Mouse (Mus musculus): ENCODE results near the gene Rab29.
"Not testable (repeated sequence)": the region's sequence is repeated elsewhere in the genome, so short reads cannot be mapped to it uniquely, and the experiment has no call there.

Rab29 gene

DNA sequence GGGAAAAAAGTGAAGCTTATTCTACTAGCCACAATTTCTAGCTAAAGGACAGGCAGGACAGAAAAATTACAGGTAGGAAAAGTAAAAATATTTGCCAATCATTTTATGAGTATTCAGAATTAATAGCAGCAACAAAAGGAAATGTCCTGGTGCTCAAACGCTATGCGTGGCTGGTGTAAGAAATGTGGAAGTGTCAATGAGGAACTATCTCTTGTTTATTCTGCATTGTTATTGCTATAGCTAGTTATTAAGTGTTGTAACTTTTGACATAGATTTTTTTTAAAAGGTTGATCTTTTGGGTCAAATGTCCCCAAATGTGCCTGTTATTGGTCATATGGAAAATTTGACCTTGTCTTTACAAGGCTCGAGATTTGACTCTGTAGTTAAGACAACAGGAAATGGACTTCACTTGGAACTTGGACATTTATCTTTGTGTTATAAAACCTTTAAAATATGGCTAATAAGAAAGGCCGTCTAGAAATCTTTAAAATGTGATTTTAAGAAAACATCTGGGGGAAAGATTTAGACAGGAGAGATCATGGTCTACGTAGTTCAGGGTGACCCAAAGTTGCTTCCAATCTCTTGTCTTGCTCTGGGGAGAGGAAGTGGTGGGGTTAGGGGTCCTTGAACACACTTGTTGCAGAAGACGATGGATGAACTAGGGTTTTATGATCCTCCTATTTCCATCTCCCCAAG lies 572 bp upstream of the Rab29 start:
- peak in 1 of 2 experiments; percentile 8 for DNase-seq

DNA sequence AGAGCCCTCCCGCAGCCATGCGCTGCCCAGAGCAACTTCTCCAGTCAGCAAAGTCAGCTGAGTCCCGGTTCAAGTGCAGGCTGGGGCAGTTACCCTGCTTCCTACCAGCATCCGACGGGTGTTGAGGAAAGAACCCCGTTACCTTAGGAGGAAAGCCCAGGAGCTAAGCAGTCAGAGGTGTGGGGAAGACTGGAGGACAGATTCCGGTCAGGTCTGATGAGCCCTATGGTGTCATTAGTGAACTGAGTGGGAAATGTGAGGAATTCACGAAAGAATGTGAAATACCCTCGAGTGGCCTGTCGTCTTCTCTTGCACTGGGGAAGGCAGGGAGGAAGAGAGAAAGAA lies 894 bp downstream of the Rab29 start:
- DNase-seq, result peak in 1 of 2 experiments; percentile 26

- DNase-seq, result no peak
Observed at GRCm38 (mm10) chr1:131869561-131869960, 2.5 kb downstream of the Rab29 start.

- no peak for DNase-seq
Observed at GRCm38 (mm10) chr1:131872856-131873255, 5.8 kb downstream of the Rab29 start.

DNA sequence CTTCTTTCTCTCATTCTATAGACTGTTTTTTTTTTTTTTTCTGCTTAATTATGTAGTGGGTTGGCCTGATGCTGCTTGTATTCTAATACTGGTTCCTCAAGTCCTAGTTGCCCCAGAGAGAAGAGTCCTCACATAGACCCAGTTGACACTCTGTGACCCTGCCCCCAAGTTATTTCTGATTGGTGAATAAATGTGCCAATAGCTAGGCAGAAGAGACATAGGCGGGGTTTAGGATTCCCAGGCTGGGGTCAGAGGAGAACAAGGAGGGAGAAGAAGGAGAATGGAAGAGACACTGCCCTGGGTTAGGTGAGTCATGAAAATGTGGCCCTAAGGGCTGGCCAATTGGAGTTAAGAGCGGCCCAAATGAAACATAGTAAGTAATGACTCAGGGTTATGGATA lies 12.8 kb downstream of the Rab29 start:
- no peak for DNase-seq

- peak; percentile 68 to 69 for DNase-seq
Observed at GRCm38 (mm10) chr1:131882787-131883186, 15.8 kb downstream of the Rab29 start.

- DNase-seq, result no peak
Observed at GRCm38 (mm10) chr1:131886173-131886572, 19.1 kb downstream of the Rab29 start.

DNA sequence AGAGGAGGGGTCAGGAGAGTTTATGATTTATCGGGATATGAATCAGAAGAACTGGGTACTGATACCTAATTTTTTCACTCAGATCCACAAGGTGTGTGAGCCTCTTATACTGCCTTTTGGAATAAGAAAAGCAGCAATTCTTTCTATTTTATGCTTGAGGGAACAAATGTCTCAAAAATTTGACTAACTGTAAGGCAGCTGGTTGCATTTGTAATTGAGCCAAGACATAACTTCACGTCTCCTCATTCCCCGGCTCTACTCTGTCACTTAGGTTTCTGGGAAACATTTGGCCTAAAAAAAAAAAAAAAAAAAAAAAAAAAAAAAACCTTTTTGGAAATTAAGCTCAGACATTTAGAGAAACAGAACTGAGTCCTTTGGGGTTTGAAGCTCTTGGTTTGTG lies 19.6 kb downstream of the Rab29 start:
- DNase-seq, result no peak

GRCm38 (mm10) chr1:131890043-131890658 lies 23.1 kb downstream of the Rab29 start:
- no peak for DNase-seq

DNA sequence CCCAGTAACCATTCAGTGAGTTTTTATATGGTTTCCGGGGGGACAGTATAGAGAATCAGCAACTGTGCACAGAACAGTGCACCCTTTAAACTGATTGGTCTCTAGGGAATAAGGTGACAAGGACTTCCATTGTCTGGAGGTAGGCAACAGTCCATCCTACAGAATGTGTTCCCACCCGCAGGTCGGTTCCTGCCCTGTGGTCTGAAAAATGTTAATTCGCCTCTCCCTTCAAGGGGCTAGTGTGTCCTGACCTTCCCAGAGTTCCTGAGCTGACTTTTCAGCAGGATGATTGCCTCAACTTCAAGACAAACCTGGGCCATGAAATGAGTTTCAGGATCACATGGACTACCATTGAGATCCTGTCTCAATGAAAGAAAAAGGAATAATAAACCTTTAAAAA lies 24.4 kb downstream of the Rab29 start:
- DNase-seq, result no peak

GRCm38 (mm10) chr1:131902679-131903078 lies 35.7 kb downstream of the Rab29 start:
- no peak for DNase-seq

GRCm38 (mm10) chr1:131903251-131903650 lies 36.2 kb downstream of the Rab29 start:
- DNase-seq, result no peak

GRCm38 (mm10) chr1:131905497-131905896 lies 38.5 kb downstream of the Rab29 start:
- no peak for DNase-seq

DNA sequence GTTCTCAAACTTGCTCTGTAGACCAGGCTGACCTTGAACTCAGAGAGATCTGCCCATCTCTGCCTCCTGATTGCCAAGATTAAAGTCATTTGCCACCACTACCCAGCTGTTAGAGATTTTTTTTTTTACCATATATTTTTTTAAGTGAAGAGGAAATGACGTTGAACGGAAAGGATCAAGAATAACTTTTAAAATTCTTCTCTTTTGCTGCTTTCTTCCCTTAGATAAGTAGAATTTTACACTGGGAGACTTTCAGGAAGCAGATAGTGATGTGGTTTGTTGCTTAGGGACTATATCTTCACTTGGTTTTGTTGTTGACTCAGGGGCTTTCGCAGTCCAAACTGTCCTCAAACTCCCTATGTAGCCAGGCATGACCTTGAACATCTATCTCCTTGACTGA lies 41.4 kb downstream of the Rab29 start:
- DNase-seq, result no peak

DNA sequence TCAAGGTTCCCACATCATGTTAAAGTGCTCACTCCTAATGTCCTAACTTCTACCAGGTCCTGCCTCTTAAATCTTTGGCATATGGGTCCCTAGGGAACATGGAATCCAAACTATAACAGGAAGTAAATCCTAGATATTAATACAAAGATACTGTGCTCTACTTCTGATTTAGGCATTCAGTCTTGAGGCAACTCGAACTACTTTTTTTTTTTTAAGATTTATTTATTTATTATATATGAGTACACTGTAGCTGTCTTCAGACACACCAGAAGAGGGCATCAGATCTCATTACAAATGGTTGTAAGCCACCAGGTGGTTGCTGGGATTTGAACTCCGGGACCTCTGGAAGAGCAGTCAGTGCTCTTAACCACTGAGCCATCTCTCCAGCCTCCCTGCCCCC lies 42.2 kb downstream of the Rab29 start:
- not testable (repeated sequence) for DNase-seq

DNA sequence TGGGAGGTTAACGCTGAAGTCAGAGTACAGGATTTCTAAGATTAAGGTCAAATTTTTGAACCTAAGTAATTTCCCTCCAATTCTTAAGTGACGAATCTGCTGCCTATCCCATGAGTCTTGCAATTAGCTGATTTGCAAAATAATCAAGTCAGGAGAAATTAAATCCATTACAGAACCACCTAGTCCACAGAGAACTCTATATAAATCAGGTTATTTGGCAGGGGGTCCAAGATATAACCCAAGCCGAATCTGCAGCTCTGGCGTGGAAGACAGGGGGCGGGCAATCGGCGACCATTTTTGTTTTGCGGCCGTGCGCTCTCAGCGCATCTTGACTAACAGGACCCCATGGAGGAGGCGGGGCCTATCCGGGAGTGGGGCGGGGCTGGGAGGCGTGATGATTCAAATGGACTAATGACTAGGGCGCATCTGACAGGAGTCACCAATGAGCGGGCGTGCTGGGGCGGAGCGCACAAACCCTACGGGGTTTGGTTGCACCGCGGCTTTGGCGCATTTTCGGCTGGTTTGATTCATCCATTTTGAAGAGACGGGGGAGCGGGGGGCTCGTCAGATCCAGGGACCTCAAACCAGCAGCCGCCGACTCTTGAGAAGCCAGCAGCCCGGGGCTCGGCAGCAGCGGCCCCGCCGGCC lies 43.1 kb downstream of the Rab29 start, which contains the start of gene Nucks1:
Gene Nucks1 (plus strand): TSS at position 534 of the 648 bp plus-strand sequence.
- peak; percentile 100 for DNase-seq

DNA sequence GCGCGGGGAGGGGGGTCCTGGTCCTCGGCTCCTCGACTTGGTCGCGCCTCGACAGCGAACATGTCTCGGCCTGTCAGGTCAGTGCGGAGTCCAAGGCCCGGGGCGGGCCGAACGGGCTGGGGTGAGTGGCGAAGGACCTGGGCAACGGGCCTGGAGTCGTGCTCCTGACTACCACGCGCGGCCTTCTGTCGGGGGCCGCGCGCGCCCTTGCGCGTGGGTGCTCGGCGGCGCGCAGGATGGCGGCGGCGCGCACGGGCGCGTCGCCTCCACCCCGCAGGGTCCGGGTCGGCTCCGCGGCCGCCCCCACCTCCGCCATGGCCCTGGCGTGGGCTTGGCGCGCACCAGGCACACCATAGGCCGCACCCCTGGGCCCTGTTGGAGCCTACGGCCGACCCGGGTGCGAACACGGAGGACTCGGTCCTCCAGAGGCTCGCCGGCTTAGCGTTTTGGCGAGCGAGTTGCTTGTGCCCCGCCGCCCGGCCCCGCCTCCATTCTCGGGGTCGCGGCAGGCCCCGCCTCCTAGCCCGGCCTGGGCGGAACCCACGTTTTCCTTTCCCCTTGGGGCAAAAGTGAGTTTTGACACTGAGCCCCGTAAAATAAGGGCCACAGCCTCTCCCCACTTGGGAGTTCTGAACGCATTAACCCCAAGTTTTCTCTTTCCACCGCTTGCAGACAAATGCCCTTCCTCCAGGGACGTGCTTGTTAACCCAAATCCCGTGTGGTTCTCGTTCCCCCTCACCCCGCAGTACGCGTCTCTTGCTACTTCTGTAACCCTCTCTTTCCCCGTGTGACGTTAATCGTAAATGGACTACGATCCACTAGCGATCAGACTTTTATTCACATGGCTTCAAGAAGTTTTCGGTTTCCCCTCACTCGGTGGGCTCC lies 43.9 kb downstream of the Rab29 start:
- peak; percentile 88 to 89 for DNase-seq

DNA sequence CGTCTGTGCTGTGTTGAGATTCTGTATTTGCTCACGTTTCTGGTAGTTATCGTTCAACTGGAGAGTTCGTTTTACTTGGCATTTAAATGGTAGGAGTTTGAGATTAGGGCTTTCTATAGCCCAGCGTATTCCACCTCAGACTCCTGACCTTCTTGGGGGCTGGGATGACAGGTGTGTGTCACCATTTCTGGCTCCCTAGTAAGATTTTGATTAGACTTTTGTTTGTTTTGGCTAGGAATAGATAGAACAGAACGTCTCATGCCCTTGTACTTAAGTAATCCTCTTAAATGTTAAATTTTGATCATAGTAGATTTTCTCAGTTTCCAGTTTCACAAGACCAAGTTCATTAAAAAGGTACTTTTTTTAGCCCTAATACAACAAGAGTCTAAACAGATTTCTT lies 50.6 kb downstream of the Rab29 start:
- DNase-seq, result no peak

DNA sequence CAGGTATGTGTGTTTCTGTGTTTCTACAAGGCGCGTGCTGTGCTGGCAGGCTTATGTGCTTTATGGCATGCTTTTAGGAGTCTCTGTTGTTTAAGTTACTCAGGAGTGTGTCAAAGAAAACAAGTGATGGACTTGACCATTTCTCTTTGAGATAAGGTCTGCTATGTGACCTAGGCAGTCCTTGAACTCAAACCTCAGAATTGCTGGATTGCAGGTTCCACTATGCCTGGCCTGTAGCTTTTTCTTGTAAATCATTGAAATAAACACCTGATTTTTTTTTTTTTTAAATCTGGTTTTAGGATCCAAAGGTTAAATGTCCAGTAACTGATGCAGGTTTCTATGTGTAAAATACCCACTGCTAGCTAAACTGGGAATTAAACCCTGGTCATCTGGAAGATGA lies 52.0 kb downstream of the Rab29 start:
- DNase-seq, result no peak

DNA sequence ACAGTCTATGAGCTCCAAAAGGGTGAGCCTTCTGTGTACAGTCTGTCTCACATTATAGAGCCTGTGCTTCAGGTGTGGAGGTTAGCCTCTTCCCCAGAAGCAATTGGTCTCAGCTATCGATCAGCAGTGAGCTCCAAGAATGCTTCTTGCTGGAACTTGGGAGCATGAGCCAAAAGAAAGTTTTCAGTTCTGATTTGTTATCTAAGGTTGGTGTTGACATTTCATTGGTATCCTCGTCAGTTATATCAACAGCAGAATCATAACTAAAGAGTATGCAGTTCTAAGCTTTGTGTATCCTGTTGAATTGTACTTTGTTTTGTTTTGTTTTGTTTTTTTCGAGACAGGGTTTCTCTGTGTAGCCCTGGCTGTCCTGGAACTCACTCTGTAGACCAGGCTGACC lies 55.1 kb downstream of the Rab29 start:
- DNase-seq, result no peak

All from B cell, adult 2 months (primary cell).